Mouse (Mus musculus) monocyte, adult 5-6 weeks (primary cell): ENCODE results near the gene Slc6a17. TPM values are rescaled to one million over a fixed set of nuclear protein-coding genes. Genes with fewer than 3 reads are reported as not detected.

Experiments
- ATAC-seq: fragments of 153-309, 156-312 bp; replicated peaks from 2 replicates; pipeline ENCODE4 v1.8.0; 2017; ENCODE audit warnings: mild to moderate bottlenecking; ENCODE audit not compliant: low TSS enrichment, insufficient number of reproducible peaks, severe bottlenecking, poor library complexity, low FRiP score
- total RNA-seq: library from RNA; stranded (forward); fragments of 200-1000, 200-491, 200-594 nt; gene quantifications from 3 replicates; pipeline ENCODE4 v1.2.3, GENCODE M21; 2017

Slc6a17 gene
- not detected in 3 replicates for total RNA-seq

- ATAC-seq = no peak
These were observed at the start of gene Slc6a17 for GRCm38 (mm10) chr3:107517631-107518108. Gene Slc6a17, minus strand, starts transcription at chr3:107518018.

- no peak for ATAC-seq
These were observed 47.5 kb upstream of the Slc6a17 start for GRCm38 (mm10) chr3:107565331-107565730.

DNA sequence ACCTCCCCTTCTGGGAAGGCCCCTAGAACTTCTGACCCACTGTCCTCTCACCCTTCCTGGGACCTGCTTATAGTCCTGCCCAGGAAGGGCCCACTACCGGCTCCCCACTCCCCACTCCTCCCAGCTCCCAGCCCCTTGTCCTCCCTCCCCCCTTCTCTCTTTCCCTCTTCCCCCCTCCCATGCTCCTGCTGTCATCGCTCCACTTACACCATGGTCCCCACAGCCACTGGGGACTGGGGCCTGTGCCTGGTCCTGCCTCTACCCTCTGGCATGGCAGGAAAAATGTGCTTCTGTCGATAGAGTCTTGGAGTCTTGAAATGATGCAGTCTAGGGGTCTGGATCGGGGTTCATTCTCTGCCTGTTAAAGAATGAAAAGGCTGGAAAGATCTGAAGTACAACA is 46.1 kb upstream of the Slc6a17 start:
- ATAC-seq = no peak

- ATAC-seq = no peak
These were observed 44.8 kb upstream of the Slc6a17 start for GRCm38 (mm10) chr3:107562591-107562990.

- ATAC-seq = no peak
These were observed 44.3 kb upstream of the Slc6a17 start for GRCm38 (mm10) chr3:107562104-107562503.

DNA sequence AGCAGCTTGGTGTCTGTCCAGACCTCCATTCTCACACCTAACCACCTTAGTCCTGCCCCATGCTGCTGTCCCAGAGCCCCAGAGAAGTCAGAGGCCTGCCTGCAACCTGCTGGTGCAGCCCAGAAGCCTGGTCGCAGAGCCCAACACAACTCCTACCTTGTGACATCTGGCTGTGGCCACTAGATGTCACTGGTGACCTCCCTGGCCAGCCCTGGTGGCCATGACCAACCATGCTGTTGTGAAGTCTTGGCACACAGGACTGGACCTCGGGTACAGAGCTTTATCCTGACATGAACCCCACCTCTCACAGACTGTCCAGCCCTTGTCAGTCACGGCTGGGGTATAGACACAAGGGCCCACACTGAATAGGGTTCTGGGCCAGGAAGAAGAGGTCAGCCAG is 41.4 kb upstream of the Slc6a17 start:
- 0 out of 2 replicates have a peak, but pooled peaks have one; percentile 24 for ATAC-seq

DNA sequence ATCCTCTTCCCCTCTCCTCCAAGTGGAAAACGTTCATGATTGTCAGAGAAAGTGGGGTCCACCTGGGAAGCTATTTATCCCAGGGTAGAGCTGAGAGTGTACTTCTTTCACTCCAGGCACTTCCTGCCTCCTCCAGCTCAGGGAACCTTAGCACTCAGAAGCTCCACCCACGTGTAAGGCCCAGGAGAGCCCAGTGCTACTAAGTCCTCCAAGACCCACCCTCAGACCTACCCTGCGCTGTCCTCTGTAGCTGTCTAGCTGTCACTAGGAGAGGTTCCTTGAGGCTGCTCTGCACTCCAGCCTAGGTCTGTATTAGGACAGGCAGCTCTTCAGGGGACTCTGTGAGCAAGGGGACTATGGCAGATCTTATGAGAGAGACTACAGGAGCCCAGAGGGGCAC is 40.9 kb upstream of the Slc6a17 start:
- no peak for ATAC-seq

GRCm38 (mm10) chr3:107554842-107555241 is 37.0 kb upstream of the Slc6a17 start, which contains the start of gene Ubl4b:
Gene Ubl4b, minus strand, starts transcription at chr3:107555073.
- no peak for ATAC-seq

DNA sequence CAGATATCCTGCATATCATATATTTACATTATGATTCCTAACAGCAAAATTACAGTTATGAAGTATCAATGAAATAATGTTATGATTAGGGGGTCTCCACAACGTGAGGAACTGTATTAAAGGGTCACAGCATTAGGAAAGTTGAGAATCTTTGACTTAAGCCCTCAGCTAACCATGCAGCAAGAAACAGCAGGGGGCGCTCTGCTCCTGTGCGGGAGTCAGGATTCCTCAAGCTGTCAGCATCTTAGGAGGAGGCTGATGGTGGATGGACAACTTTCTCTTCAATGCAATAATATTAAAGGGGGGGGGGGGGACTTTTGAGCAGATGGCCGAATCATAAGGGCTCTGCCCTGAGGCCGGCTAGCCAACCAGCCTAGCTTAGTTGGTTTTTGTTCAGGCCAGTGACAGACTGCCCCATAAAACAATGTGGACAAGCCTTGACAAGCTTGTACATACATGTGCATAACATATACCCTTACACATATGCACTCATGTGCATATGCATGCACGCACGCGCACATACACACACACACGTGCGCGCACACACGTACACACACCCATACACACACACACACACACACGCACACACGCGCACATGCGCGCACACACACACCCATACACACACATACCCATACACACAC is 32.7 kb upstream of the Slc6a17 start:
- ATAC-seq = no peak

- ATAC-seq = no peak
These were observed 29.1 kb upstream of the Slc6a17 start for GRCm38 (mm10) chr3:107546956-107547355.

DNA sequence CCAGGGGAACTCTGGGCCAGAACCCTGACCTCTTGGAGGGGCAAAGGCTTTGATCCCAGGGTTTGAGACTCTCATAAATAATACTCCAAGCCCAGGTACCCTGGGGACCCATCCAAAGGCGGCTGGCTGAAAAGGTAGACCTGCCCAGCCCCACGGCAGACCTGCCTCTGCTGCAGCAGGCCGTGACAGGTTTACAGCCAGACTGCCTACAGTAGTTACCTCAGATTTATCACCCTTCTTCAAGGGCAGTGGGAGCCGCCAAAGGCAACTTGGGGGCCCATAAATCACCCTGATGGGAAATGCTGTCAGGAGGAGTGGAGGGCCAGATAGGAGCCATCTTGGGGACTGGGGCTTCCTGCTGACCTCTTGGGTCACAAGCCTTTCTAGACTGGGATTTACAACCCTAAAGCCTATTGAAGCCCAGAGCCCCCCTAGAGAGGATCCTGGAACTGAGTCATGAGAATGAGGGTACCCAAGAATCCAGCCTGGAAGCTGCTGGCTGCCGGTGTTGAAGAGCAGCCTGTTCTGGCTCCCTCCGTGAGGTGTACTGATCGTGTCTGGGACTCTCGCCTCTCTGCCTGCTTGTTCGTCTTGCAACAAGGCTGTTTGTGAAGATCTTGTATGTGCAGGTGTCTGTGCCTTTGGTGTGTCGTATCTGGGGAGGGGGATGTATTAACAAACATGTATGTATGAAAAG is 28.0 kb upstream of the Slc6a17 start:
- no peak for ATAC-seq

DNA sequence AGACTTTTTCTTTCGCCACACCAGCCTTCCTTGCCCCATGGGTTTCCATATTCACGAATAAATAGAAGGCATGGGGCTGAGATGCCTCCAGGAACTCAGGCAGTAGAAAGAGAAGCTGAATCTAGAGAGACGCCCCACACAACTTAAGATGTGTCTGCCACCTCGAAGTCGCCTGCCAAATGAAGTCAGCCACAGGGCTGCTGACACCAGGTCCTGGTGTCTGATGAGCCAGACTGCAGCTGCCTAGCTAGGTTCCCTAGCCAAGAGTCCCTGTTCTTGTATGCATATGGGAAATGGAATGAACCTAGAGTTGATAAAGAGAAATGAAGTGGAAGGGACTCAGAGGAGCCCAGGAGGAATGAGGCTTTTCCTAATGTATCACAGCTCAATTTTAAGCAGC is 27.5 kb upstream of the Slc6a17 start:
- no peak for ATAC-seq

- ATAC-seq = no peak
These were observed 25.6 kb upstream of the Slc6a17 start for GRCm38 (mm10) chr3:107543158-107544080.

DNA sequence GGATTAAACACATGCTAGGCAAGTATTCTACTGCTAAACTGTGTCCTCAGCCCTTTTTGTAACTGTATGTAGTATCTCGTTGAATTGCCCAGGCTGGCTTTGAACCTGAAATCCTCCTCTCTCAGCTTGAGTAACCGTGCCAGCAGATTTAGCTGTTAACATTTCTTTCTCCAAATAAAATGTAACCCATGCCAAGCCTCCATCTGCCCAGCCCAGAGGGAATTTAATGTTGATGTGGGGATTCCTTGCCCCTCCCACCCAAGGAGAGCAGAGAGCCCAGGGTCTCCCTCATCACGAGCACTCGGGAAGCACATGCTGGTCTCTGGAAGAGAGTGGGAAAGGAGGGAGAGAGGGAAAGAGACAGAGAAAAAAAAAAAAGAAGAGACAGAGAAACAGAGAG is 24.8 kb upstream of the Slc6a17 start:
- ATAC-seq = no peak

DNA sequence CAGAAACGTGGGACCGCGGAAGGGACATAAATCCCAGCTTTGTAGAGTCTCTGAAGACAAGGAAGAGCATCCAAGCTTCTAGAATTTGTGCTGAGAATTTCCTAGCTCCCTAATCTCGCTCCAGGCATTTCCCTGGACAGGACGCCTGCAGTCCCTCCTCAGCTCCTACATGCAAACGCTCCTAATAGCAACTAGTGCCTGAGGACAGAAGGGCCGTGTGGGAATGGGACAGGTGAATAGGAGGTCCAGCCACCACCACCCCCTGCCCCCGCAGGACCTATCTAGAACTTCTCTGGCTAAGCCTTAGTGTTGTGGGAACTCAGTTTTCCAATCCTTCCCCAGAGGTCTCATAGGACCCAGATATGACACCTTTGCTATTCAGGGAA is 19.7 kb upstream of the Slc6a17 start:
- no peak for ATAC-seq

GRCm38 (mm10) chr3:107536810-107537503 is 19.1 kb upstream of the Slc6a17 start:
- no peak for ATAC-seq

GRCm38 (mm10) chr3:107534951-107535350 is 17.1 kb upstream of the Slc6a17 start:
- ATAC-seq = no peak

DNA sequence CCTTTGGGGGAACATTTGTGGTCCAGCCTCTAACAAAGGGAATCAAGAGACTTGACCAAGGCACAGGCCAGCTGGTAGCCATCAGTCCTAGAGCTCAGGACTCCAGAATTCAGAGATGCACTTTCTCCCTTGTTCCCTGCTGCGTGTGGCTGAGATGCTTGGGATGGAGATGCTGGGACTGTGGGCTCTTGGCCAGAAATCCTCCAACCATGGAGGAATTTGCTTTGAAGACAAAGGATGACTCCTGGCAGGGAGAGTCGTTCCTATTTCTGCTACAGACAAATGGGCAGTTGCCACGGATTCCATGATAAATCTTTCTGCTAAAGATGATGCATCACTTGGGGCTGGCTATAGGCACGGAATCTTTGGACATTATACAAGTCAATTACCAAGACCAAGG is 15.7 kb upstream of the Slc6a17 start:
- no peak for ATAC-seq

DNA sequence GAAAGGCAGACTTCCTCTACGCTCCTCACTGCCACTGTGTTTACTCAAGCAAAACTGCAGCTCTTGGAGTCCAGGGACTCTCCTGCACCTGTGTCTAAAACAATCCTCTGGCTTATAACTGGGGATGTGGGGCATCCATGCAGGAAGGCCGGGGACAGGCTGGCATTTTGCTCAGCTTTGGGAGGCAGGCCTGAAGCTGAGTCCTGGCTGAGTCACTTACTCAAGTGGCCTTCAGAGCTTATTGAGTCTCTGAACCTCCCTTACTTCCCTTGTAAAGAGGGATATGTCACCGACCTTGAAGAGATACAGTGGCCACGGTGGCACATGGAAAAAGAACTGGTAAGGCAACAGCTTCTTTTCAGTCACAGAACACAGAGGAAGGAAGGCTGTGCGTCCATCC is 12.8 kb upstream of the Slc6a17 start:
- ATAC-seq = no peak
